In genomic region chr15:24840271-24840670, GRCm38 (mm10) we compare ENCODE assay signal across 13 mouse cellular contexts.
"Had no signal": no experiment of that assay in that cellular context is flagged by ENCODE, and none has a peak within 500 bp of the region (broad histone marks: within the 10 kb centered on the region; RNA-seq: fewer than 3 reads in every experiment).

No protein-coding gene starts in this region.

- H3K4me1 ChIP-seq: kidney, embryonic 15.5 days; limb, embryonic 13.5 days; liver, embryonic 13.5 days had no signal

- H3K9ac ChIP-seq: kidney, embryonic 15.5 days; limb, embryonic 13.5 days; liver, embryonic 13.5 days had no signal

- H3K27me3 ChIP-seq: kidney, embryonic 15.5 days; limb, embryonic 13.5 days; liver, embryonic 13.5 days had no signal

- H3K27ac ChIP-seq: kidney, embryonic 15.5 days; limb, embryonic 13.5 days; liver, embryonic 13.5 days had no signal

- H3K9me3 ChIP-seq: kidney, embryonic 15.5 days; limb, embryonic 13.5 days; liver, embryonic 13.5 days had no signal

- H3K4me2 ChIP-seq: kidney, embryonic 15.5 days; limb, embryonic 13.5 days; liver, embryonic 13.5 days; midbrain, embryonic 11.5 days had no signal

- H3K36me3 ChIP-seq: kidney, embryonic 15.5 days; limb, embryonic 13.5 days; liver, embryonic 13.5 days had no signal

- DNase-seq: kidney, adult 8-10 months; kidney, postnatal 14 days; kidney, postnatal 4 days; left cerebral cortex, postnatal 4 days; liver, embryonic 13.5 days; lung, postnatal 4 days; midbrain, embryonic 14.5 days; thymus, postnatal 25 days had no signal

- H3K4me3 ChIP-seq: kidney, embryonic 15.5 days; limb, embryonic 13.5 days; liver, embryonic 13.5 days had no signal

- ATAC-seq: intestine, postnatal 0 days; lung, postnatal 0 days had no signal
